Mouse (Mus musculus): ENCODE measurements around the gene Cdh1. TPM values are rescaled to one million over a fixed set of nuclear protein-coding genes. Genes with fewer than 3 reads are reported as not detected.
"Not testable (repeated sequence)": the region's sequence is repeated elsewhere in the genome, so short reads cannot be mapped to it uniquely, and the experiment has no call there.

The Cdh1 gene
- polyA plus RNA-seq, 1 experiment from 2014 or later, result 1.7 TPM

DNA sequence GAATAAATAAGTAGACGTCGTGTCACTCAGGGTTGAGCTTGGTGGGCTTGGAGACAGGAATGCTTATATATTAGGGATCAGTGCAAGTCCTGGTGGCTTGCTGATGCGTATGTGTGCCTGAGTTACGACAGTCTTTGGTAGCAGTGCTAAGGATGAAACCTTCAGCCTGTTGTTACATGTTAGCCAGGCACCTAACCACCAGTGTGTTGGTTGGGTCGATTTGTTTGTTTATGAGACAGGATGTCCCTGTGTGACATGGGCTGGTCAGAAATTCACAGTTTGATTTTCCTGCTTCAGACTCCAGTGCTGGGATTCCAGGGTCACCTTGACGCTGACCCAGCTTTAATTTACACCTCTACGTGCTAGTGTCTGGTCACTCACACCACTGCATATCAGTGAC lies 2.5 kb downstream of the Cdh1 start:
- H3K36me3 ChIP-seq (ENCODE audit: control insufficient read depth, insufficient read depth, low read length), result no peaks in the 10 kb centered on the region
- H3K27me3 ChIP-seq (ENCODE audit: control insufficient read depth, insufficient read depth, low read length), result peaks cover 59% of the 10 kb centered on the region
- H3K27ac ChIP-seq (ENCODE audit: low read depth, low read length), result no peak overlapping the region
- H3K4me2 ChIP-seq, result no peak overlapping the region
- H3K4me3 ChIP-seq (ENCODE audit: low read depth, low read length), result no peak overlapping the region
- H3K9me3 ChIP-seq (replicated peaks; ENCODE audit: control insufficient read depth, low read length), result no peaks in the 10 kb centered on the region
- ATAC-seq (replicated peaks; ENCODE audit: insufficient number of reproducible peaks, low FRiP score, low TSS enrichment), result no peak
- 0 out of 2 replicates have a peak, but pooled peaks cover 6% of the 10 kb centered on the region for H3K4me1 ChIP-seq (ENCODE audit: control insufficient read depth, insufficient read depth, low read length)
- 53% methylated on average over 7 of the region's 7 CpGs for WGBS (ENCODE audit: insufficient replicate concordance)
- H3K9ac ChIP-seq (ENCODE audit: low read depth, low read length), result no peak overlapping the region

GRCm38 (mm10) chr8:106606121-106606520 lies 3.0 kb downstream of the Cdh1 start:
- no peak overlapping the region for H3K4me3 ChIP-seq (ENCODE audit: low read depth, low read length)
- peaks cover 58% of the 10 kb centered on the region for H3K27me3 ChIP-seq (ENCODE audit: control insufficient read depth, insufficient read depth, low read length)
- H3K27ac ChIP-seq (ENCODE audit: low read depth, low read length), result no peak overlapping the region
- no peak overlapping the region for H3K4me2 ChIP-seq
- no peak overlapping the region for H3K9ac ChIP-seq (ENCODE audit: low read depth, low read length)
- no peak for ATAC-seq (replicated peaks; ENCODE audit: insufficient number of reproducible peaks, low FRiP score, low TSS enrichment)
- no peaks in the 10 kb centered on the region for H3K9me3 ChIP-seq (replicated peaks; ENCODE audit: control insufficient read depth, low read length)
- WGBS (ENCODE audit: insufficient replicate concordance), result 23% methylated on average over 4 of the region's 4 CpGs
- no peaks in the 10 kb centered on the region for H3K36me3 ChIP-seq (ENCODE audit: control insufficient read depth, insufficient read depth, low read length)
- 0 out of 2 replicates have a peak, but pooled peaks cover 6% of the 10 kb centered on the region for H3K4me1 ChIP-seq (ENCODE audit: control insufficient read depth, insufficient read depth, low read length)

DNA sequence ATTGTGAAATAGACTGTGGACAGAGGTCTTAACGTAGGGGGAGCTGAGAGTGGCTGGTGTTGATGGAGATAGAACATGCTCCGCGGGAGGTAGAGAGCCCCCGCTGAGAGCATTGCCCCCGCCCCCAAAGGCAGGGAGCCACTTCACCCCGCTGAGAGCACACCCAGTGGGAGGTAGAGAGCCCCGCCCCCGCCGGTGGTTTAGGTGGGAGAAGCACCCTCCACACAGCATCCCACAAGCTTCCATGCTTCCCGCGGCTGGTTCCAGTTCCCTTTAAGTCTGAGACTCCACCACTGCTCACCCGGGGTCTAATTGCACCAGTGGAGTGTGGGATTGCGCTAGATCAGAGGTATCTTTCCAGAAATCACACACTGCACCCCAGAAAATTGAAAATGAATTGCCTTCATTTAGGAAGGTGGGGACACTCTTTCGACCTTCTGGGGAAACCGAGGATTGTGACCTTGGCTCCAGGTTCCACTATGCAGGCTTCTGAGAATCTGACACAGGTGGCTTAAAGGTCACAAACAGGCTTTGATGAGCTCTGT lies 3.5 kb downstream of the Cdh1 start:
- Histone ChIP-seq H3K27me3 (ENCODE audit: control insufficient read depth, insufficient read depth, low read length) (peaks cover 53% of the 10 kb centered on the region), H3K9ac (ENCODE audit: low read depth, low read length) (no peak overlapping the region), H3K9me3 (replicated peaks; ENCODE audit: control insufficient read depth, low read length) (no peaks in the 10 kb centered on the region), H3K4me2 (no peak overlapping the region), H3K36me3 (ENCODE audit: control insufficient read depth, insufficient read depth, low read length) (no peaks in the 10 kb centered on the region), H3K4me3 (ENCODE audit: low read depth, low read length) (no peak overlapping the region), H3K27ac (ENCODE audit: low read depth, low read length) (no peak overlapping the region), H3K4me1 (ENCODE audit: control insufficient read depth, insufficient read depth, low read length) (0 out of 2 replicates have a peak, but pooled peaks cover 6% of the 10 kb centered on the region)
- no peak for ATAC-seq (replicated peaks; ENCODE audit: insufficient number of reproducible peaks, low FRiP score, low TSS enrichment)
- WGBS (ENCODE audit: insufficient replicate concordance), result 23% methylated on average over 15 of the region's 15 CpGs

DNA sequence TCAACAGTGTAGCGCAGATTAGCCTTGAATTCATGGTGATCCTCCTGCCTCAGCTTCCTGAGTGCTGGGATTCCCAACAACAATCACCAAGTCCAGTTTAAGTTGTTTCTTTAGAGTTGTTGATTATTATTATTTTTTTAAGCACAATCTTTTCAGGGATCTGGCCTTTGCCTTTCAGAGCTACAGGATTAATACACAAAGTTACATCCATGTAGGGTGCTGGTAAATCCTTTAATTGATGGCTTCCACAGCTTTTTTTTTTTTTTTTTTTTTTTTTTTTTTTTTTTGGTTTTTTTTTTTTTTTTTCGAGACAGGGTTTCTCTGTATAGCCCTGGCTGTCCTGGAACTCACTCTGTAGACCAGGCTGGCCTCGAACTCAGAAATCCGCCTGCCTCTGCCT lies 4.6 kb downstream of the Cdh1 start:
- H3K36me3 ChIP-seq (ENCODE audit: control insufficient read depth, insufficient read depth, low read length); H3K4me2 ChIP-seq; H3K9ac ChIP-seq (ENCODE audit: low read depth, low read length); H3K27ac ChIP-seq (ENCODE audit: low read depth, low read length); H3K9me3 ChIP-seq (replicated peaks; ENCODE audit: control insufficient read depth, low read length); H3K4me1 ChIP-seq (ENCODE audit: control insufficient read depth, insufficient read depth, low read length); ATAC-seq (replicated peaks; ENCODE audit: insufficient number of reproducible peaks, low FRiP score, low TSS enrichment); H3K4me3 ChIP-seq (ENCODE audit: low read depth, low read length): not testable (repeated sequence)
- peaks cover 42% of the 10 kb centered on the region for H3K27me3 ChIP-seq (ENCODE audit: control insufficient read depth, insufficient read depth, low read length)
- WGBS (ENCODE audit: insufficient replicate concordance), result 84% methylated on average over 4 of the region's 4 CpGs

- H3K9ac ChIP-seq (ENCODE audit: low read depth, low read length), result no peak overlapping the region
- WGBS (ENCODE audit: insufficient replicate concordance), result 38% methylated on average over 3 of the region's 3 CpGs
- 0 out of 2 replicates have a peak, but pooled peaks cover 3% of the 10 kb centered on the region for H3K4me1 ChIP-seq (ENCODE audit: control insufficient read depth, insufficient read depth, low read length)
- H3K36me3 ChIP-seq (ENCODE audit: control insufficient read depth, insufficient read depth, low read length), result no peaks in the 10 kb centered on the region
- H3K4me3 ChIP-seq (ENCODE audit: low read depth, low read length), result no peak overlapping the region
- H3K27me3 ChIP-seq (ENCODE audit: control insufficient read depth, insufficient read depth, low read length), result peaks cover 36% of the 10 kb centered on the region
- H3K9me3 ChIP-seq (replicated peaks; ENCODE audit: control insufficient read depth, low read length), result no peaks in the 10 kb centered on the region
- H3K27ac ChIP-seq (ENCODE audit: low read depth, low read length), result no peak overlapping the region
- no peak overlapping the region for H3K4me2 ChIP-seq
- no peak for ATAC-seq (replicated peaks; ENCODE audit: insufficient number of reproducible peaks, low FRiP score, low TSS enrichment)
Observed at GRCm38 (mm10) chr8:106608425-106608824, 5.3 kb downstream of the Cdh1 start.

GRCm38 (mm10) chr8:106609076-106609903 lies 6.1 kb downstream of the Cdh1 start:
- H3K36me3 ChIP-seq (ENCODE audit: control insufficient read depth, insufficient read depth, low read length), result no peaks in the 10 kb centered on the region
- H3K4me2 ChIP-seq, result no peak overlapping the region
- no peaks in the 10 kb centered on the region for H3K4me1 ChIP-seq (ENCODE audit: control insufficient read depth, insufficient read depth, low read length)
- no peaks in the 10 kb centered on the region for H3K9me3 ChIP-seq (replicated peaks; ENCODE audit: control insufficient read depth, low read length)
- 66% methylated on average over 7 of the region's 7 CpGs for WGBS (ENCODE audit: insufficient replicate concordance)
- no peak overlapping the region for H3K4me3 ChIP-seq (ENCODE audit: low read depth, low read length)
- peaks cover 27% of the 10 kb centered on the region for H3K27me3 ChIP-seq (ENCODE audit: control insufficient read depth, insufficient read depth, low read length)
- H3K9ac ChIP-seq (ENCODE audit: low read depth, low read length), result no peak overlapping the region
- H3K27ac ChIP-seq (ENCODE audit: low read depth, low read length), result no peak overlapping the region
- ATAC-seq (replicated peaks; ENCODE audit: insufficient number of reproducible peaks, low FRiP score, low TSS enrichment), result no peak

DNA sequence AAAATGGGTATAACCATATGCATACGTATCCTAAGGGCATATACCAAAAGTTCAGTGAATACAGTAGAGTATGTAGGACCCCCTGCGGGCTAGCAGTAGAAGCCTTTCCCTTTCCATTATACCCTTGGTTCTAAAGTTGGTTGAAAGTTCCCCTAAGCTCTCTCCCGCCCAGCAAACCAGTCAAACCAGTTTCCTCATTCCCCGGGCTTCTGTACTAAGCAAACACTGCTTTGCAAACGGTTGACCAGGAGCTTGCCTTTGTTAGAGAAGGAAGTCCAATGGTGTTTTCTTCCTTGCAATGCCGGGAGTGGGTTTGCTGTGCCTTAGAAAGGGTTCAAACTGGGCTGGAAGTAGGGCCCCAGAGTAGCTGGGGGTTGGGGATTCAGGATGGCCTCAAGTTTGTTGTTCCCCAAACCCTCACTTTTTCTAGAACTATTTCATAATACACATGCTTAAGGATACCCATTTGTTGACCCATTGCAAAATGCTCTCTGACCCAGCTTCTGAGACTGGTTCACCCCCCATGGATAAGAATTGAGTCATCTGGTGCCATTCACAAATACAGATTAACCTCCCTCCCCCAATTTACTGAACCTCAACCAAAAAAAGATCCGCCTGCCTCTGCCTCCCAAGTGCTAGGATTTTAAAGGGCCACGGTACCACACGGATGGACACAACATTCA lies 7.9 kb downstream of the Cdh1 start:
- H3K4me3 ChIP-seq (ENCODE audit: low read depth, low read length), result no peak overlapping the region
- 61% methylated on average over 9 of the region's 9 CpGs for WGBS (ENCODE audit: insufficient replicate concordance)
- no peak overlapping the region for H3K4me2 ChIP-seq
- H3K9ac ChIP-seq (ENCODE audit: low read depth, low read length), result no peak overlapping the region
- no peak for ATAC-seq (replicated peaks; ENCODE audit: insufficient number of reproducible peaks, low FRiP score, low TSS enrichment)
- no peaks in the 10 kb centered on the region for H3K4me1 ChIP-seq (ENCODE audit: control insufficient read depth, insufficient read depth, low read length)
- H3K36me3 ChIP-seq (ENCODE audit: control insufficient read depth, insufficient read depth, low read length), result no peaks in the 10 kb centered on the region
- H3K9me3 ChIP-seq (replicated peaks; ENCODE audit: control insufficient read depth, low read length), result no peaks in the 10 kb centered on the region
- no peak overlapping the region for H3K27ac ChIP-seq (ENCODE audit: low read depth, low read length)
- peaks cover 12% of the 10 kb centered on the region for H3K27me3 ChIP-seq (ENCODE audit: control insufficient read depth, insufficient read depth, low read length)

DNA sequence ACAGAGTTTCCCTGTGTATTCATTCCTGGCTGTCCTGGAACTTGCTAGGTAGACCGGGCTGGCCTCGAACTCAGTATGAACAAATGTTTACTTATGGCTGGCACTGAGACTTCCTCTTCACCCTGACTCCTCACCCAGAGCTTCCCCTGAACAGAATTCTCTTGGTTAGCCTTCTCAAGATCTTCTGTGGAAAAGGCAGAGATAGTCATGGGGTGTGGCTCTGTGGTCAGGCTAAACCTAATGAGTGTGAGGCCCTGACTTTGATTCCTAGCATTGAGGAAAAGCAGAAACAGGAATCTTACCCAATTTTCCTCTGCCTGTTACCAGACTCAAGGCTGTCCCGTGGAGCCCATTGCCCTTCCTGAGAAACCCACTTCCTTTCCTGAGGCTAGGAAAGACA lies 8.9 kb downstream of the Cdh1 start:
- no peaks in the 10 kb centered on the region for H3K36me3 ChIP-seq (ENCODE audit: control insufficient read depth, insufficient read depth, low read length)
- peaks cover 2% of the 10 kb centered on the region; the same call in 1 of the 2 replicates for H3K27me3 ChIP-seq (ENCODE audit: control insufficient read depth, insufficient read depth, low read length)
- H3K27ac ChIP-seq (ENCODE audit: low read depth, low read length), result no peak overlapping the region
- no peak overlapping the region for H3K4me2 ChIP-seq
- no peak overlapping the region for H3K4me3 ChIP-seq (ENCODE audit: low read depth, low read length)
- no peak overlapping the region for H3K9ac ChIP-seq (ENCODE audit: low read depth, low read length)
- no peaks in the 10 kb centered on the region for H3K4me1 ChIP-seq (ENCODE audit: control insufficient read depth, insufficient read depth, low read length)
- 62% methylated on average over 3 of the region's 3 CpGs for WGBS (ENCODE audit: insufficient replicate concordance)
- ATAC-seq (replicated peaks; ENCODE audit: insufficient number of reproducible peaks, low FRiP score, low TSS enrichment), result no peak
- no peaks in the 10 kb centered on the region for H3K9me3 ChIP-seq (replicated peaks; ENCODE audit: control insufficient read depth, low read length)
